Mouse (Mus musculus) gastrocnemius, postnatal 14 days (tissue): ENCODE results near the gene Plcxd1. TPM values are rescaled to one million over a fixed set of nuclear protein-coding genes. Genes with fewer than 3 reads are reported as not detected.
"Not testable (repeated sequence)": the region's sequence is repeated elsewhere in the genome, so short reads cannot be mapped to it uniquely, and the experiment has no call there.

ENCODE experiments used
- DNase-seq: peaks from one replicate; pipeline ENCODE4 v3.0.0; 2021; ENCODE audit warnings: mixed read lengths
- intact Hi-C: fragments of 180-260 bp; cut with DNase I; formaldehyde crosslinking; loops from one replicate; pipeline ENCODE4 v1.15.1; 2025; ENCODE audit warnings: low total_unique reads
- total RNA-seq, 2 experiments: library from RNA; stranded (reverse); gene quantifications; 2 replicates each; pipeline ENCODE4 v1.2.3; 2021

Plcxd1 gene
- total RNA-seq, 2 experiments from 2014 or later = not detected

DNA sequence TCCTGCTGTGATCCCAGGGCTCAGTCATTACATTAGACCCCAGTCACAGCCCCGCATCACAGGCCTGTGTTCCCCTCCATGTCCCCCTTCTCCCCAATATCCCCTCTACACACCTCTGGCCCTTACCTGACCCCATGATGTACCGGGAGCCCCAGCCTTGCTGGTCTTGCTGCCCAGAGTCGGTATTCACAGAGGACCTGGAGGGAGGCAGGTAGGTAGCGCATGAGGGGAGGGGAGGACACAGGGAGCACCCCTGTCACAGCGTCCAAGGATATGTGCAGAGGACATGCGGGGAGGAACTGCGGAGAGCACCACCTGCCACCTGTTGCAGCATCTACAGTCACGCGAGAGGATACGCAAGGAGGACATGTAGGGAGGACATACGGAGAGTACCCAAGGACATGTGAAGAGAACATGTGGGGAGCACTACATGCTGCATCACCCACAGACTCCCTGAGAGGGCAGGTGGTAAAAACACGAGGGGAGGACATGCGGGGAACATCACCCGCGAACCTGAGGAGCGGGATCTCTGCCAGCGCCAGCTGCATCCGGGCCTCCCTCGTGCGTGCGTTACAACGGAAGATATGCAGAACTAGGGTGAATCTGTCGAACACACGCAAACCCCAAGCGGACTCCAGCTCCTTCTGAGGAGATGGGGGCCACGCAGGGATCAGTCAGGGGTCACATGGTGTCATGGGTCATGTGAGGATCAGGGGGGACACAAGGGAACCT is 6.5 kb downstream of the Plcxd1 start:
- intact Hi-C loops = no loop called here
- DNase-seq = no peak

DNA sequence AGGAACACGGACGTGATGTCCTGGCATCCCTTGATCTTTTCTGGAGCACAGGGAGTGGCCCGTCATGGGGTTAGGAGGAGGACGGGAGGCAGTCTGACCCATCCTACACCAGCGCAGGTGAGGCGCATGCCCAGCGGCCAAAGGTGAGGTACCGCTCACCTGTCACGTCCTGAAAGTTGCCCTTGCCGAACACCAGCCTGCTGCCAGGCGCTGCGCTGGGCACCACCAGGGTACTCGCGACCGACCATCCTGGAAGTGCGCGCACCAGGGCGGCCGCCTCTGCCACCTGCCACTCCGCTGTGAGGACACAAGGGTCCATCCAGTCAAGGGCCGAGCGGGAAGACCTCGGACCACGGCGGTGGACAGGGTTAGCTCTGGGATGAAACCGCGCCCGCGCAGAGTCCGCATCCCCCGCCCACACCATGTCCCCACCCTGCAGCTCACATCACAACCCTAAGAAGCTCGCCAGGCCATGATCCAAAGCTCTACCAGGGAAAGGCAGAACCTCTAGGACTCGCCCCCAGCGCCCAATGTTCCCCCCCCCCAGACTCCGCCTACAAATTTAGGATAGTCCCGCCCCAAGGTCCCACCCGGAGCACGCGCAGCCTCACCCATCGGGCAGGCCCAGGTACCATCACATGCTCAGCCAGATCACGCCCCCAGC is 7.3 kb downstream of the Plcxd1 start:
- DNase-seq = peak; percentile 57
- intact Hi-C loops = no loop called here

DNA sequence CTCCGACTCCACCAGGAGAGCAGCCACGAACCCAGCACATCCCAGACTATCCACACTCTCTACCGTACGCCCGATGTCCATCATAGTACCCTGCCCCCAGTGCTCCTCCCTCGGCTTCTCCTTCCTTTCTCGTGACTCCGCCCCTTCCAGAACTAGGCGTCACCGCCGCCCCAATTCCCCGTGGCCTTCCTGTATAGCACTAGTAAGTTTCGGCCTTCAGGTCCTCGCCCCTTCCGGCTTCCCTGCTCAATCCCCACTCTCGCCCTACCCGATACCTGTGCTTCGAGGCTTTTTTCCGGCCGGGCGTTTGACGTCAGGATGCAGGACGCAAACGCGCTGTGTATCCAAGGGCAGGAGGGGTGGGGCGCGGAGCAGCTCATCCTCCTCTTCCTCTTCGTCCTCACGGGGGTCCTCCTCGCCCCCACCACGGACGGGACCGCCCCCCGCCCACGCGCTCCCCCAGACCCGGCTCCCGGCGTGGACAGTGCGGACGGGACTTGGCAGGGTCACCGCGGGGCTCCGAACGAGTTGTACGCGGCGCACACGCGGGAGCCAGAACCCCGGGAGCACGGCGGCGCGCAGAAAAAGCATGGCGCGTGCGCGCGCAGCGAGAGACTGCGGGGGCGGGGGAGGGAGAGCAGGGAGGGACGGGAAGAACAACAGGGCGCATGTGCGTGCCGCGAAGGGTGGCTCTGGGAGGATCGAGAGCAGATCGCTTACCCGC is 8.0 kb downstream of the Plcxd1 start, which contains the start of gene Gtpbp6:
TSS of gene Gtpbp6 (minus strand) at position 617 of the 724 bp plus-strand sequence.
- DNase-seq = peak; percentile 98
- intact Hi-C loops = no loop called here

DNA sequence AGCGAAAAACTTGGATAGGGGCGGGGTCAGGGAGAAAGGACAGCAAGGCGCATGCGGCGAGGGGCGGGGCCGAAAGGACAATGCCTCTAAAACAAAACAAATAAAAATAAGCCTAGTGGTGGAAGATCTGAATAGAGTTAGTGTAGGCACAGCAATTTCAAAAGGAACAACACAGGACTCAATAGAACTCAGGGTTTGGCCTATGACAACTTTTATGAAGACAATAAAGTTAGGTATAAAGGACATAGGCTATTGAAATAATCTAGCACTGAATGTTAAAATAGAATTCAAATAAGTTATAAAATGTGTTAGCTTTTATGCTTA is 8.5 kb downstream of the Plcxd1 start:
- intact Hi-C loops = no loop called here
- no peak for DNase-seq

DNA sequence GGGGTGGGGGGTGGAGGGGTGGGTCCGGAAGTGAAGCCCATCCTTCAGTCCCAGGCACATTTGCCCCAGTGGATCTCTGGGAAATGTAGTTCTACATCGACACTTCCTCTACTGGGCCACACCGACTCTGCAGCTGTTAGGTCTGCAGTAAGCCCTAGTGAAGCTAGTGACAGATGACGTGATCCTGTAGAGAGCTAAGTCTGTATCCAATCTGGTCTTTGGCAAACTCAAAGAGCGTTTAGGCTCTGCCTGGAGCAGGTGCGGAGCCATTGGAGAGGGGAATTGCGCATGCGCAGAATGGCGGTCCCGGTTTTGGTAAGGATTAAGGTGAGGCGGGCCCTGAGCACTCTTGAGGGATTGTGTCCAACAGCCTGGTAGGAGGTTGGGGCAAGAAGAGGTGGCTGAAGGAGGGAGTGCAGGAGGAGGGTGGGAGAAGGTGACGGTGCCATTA is 10.2 kb downstream of the Plcxd1 start, which contains the start of gene Zfp605:
TSS of gene Zfp605 (plus strand) at position 102 of the 451 bp plus-strand sequence.
- peak; percentile 86 for DNase-seq
- intact Hi-C loops = no loop called here

DNA sequence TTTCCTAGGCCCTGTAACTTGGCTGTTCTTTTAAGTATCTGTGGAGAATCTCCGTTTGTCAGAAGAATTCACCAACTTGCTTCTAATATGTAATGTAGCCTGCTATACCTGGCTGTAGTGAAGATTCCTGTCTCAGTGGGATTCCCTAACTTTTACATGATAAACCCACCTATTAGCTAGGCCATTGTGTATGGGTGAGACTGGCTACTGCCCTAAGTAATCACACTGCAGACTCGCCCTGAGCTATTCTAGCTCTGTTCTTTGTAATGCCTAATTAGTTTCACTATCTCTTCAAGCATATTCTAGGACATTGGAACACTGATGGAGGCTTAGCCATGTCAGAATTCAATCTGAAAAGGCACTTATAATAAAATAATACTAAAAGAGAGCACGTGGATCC is 22.6 kb downstream of the Plcxd1 start:
- intact Hi-C loops, DNase-seq: not testable (repeated sequence)

DNA sequence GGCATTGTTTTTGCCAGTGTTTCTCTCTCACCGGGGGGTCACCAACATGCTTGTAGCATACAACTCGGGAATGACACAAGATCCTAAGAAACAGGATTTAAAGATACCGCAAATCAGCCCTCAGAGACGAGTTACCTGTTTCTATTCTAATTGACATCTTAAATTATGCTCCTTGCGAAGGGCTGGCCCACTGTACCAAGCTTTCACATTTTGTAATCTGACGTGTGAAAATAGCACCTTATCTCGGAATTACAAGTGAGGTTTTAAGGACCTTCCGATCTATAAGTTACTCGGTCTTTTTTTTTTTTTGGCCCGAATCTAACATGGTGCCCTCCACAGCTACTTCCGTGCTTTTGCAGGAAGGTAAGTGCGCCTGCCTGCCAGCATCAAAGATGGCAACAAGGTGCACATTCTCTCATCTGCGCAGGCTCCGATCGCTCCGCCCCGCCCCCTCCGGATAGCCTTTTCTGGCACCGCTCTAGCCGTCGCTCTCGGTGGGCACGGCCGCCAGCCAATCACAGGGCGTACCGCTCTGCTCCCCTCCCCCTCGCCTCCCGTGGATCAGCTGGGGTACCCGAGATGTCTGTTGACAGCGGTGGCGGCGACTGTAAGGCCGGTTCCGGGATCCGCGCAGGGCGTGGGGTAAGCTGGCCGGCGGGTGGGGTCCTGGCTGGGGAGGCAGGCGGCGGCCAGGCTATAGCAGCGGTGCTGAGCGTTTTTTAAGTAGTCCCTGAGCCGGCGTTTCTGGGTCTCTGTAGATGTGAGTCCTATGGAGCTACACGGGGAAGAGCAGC is 35.7 kb downstream of the Plcxd1 start, which contains the start of gene Chfr:
TSS of gene Chfr (plus strand) at position 550 of the 794 bp plus-strand sequence.
- DNase-seq = peak; percentile 99
- intact Hi-C loops = no loop called here

DNA sequence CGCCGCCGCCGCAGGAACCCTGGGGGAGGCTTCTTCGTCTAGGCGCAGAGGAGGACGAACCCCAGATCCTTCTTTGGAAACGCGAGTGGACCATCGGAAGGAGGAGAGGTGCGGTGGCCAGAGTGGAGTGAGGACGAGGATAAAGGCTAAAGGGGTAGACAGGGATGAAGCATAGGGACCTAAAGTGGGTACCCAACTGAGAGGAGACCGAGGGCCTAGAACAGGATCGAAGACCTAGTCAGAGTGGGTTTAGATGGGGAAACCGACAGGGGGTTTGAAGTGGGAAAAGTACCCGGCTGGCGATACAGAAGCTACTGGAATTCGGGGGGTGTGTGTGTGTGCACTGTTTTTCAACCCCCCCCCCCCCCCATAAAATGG is 36.3 kb downstream of the Plcxd1 start:
- no peak for DNase-seq
- intact Hi-C loops = no loop called here

DNA sequence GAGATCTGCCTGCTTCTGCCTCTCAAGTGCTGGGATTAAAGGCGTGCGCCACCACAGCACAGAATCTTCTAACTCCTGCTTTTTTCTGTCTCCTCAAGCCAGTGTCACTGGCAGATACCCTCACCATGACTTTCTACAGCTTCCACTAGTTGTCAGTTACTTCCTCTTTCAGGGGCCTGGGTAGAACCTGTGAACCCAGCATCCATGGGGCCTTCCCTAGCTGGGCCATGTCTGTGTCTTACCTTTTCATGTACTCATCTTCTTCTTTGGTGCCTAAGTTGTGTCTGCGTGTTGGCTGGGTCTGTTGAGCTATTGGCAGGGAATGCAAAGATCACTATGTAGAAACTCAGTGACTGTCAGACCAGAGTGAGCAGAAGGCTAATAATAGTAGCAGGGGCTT is 38.0 kb downstream of the Plcxd1 start:
- intact Hi-C loops = no loop called here
- no peak for DNase-seq

DNA sequence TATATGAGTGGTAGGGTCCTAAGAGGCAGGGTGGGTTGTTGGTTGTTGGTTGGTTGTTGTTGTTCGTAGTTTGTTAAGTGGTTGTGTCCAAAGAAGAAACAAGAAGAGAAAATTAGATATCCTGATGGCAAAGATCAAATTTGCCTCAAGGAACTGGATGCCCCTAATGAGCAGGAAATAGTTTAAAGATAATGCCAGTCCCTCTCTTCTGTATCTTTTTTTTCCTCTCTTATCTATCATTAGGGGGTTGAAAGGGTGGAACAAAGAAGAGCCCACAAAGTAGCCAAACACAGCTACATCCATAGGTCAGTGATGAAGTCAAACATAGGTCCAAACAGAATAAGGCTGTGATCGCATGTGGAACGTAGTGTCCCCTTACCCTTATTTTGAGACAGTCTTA is 39.6 kb downstream of the Plcxd1 start:
- no peak for DNase-seq
- intact Hi-C loops = no loop called here

DNA sequence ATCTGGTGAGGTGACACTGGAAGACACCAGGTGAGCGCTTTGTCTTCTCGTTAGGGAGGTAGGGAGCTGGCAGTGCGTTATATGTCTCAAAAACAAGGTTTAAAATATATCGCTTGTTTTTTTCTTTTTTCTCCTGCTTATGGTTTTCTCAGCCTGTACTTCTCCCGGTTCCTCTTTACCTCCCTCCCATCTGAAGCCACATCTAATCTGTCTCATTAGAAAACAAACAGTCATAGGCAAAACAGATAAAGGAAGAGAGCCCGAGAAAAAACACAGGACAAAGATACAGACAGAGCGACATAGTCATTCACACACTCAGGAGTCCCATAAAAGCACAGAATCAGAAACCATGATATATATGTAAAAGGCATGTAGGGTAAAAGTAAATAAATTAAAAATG is 40.7 kb downstream of the Plcxd1 start:
- intact Hi-C loops = no loop called here
- no peak for DNase-seq

DNA sequence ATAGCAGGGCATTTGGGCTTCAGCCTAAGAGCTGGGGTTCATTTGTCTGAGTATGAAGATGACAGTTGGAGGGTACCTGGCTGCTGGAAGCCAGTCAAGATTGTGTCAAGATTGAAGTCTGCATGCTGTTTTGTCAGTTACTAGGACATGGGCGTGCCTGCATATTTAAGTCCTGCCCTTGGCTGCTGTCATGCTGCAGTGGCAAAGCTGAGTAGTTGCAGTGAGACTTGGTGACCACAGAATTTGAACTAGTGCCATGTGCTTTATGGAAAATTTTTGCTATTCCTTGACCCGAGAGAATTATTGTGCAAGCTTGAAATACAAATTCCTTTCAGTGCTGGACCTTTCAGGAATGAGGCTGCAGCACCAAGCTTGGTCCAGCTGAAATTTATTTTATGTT is 42.5 kb downstream of the Plcxd1 start:
- DNase-seq = peak; percentile 12
- intact Hi-C loops = no loop called here

DNA sequence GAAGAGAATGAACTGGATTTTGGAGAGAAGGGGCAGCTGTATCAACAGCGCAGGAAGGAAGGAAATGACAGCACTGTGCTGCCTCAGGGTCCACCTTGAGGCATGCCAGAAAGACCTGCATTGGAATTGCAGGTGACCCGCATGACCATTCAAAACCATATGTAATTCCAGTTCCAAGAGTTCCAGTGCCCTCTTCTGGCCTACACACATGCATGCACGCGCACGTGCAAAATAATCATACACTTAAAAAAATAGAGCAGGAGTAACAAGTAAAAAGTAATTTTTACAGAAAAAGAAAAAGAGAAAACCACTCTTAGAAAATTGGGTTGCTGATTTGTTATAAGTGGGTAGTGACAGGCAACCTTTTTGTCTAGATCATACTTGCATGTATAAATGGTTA is 43.2 kb downstream of the Plcxd1 start:
- DNase-seq = no peak
- intact Hi-C loops = no loop called here

Other genes starting within 250 kb of the Plcxd1 start
- gene Gm15446, start 176.6 kb upstream of the Plcxd1 start, total RNA-seq = 1 to 10 TPM; 3.2 to 4.8 TPM
- gene Zfp932, start 103.4 kb upstream of the Plcxd1 start, total RNA-seq = 1 to 10 TPM; 6.0 to 7.3 TPM
- 1 to 10 TPM; 2.5 to 2.8 TPM for gene Gm17655, start 27.5 kb upstream of the Plcxd1 start, total RNA-seq
- gene Gm35315, start 5.5 kb upstream of the Plcxd1 start, total RNA-seq = under 1 TPM; 0.12 to 0.24 TPM
- 10 to 100 TPM; 11.1 to 14.3 TPM for gene Gtpbp6, start 8.2 kb downstream of the Plcxd1 start, total RNA-seq
- 1 to 10 TPM; 2.9 to 3.2 TPM for gene Zfp605, start 10.1 kb downstream of the Plcxd1 start, total RNA-seq
- 10 to 100 TPM; 13.1 TPM for gene Chfr, start 35.9 kb downstream of the Plcxd1 start, total RNA-seq
- 10 to 100 TPM; 32.2 to 34.4 TPM for gene Golga3, start 76.7 kb downstream of the Plcxd1 start, total RNA-seq
- 10 to 100 TPM; 20.9 to 21.2 TPM for gene Ankle2, start 131.0 kb downstream of the Plcxd1 start, total RNA-seq
- gene Pgam5, start 169.9 kb downstream of the Plcxd1 start, total RNA-seq = 10 to 100 TPM; 20.5 to 23.7 TPM
- gene Pxmp2, start 186.2 kb downstream of the Plcxd1 start, total RNA-seq = 10 to 100 TPM; 28.5 to 37.3 TPM
- 1 to 10 TPM; 2.5 TPM for gene Pole, start 186.3 kb downstream of the Plcxd1 start, total RNA-seq
- gene P2rx2, start 243.2 kb downstream of the Plcxd1 start, total RNA-seq = not detected
- not detected for gene Lrcol1, start 244.8 kb downstream of the Plcxd1 start, total RNA-seq